Mouse (Mus musculus): ENCODE measurements at regions not wholly inside any gene's neighbourhood (a gene's known extent, or its start where the extent isn't known, plus 50 kb on each side); places are given as distances from the start of the nearest gene placed in this dataset.

DNA sequence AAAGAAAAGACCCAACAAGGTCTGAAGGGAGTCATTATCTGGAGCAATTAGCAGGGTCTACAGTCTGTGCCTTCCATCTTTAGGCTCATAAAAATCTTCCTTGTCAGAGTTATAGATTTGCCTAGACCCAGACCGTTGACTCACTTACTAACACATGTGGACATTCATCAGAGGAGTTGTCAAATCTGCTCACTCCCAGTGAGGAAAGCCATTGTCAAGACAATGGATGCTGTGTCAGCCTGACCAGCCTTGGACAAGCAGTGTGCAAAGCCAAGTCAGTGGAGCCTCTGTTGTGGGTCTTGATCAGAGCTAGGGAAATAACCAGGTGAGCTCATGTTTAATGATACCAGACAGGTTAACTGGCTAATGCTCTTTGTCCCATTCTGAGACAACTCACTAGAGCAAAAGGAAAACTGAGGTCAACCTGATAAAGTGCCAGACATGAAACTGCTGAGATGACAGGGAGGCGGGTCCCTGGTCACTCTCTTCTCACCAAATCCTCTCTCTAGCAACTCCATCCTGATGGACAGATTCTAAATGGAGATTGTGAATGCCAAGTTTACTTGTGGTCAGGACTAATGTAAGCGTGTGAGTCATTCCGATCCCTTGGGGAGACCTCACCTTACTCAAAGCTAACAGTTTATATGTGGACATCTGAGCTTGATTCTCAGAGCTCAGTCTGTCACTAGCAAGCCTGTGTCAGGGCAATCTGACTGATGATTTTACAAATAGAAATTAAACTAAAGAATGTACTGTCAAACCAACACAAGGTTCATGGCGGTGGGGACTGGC lies 320.6 kb upstream of the Gm26657 start:
- H3K9me3 ChIP-seq = no peaks in the 10 kb centered on the region
- no peak overlapping the region for H3K9ac ChIP-seq
- WGBS = 90% methylated on average over 5 of the region's 5 CpGs
- no peaks in the 10 kb centered on the region for H3K4me1 ChIP-seq
- H3K4me3 ChIP-seq = no peak overlapping the region
- ATAC-seq (ENCODE audit: low FRiP score, low read depth) = no peak
- no peaks in the 10 kb centered on the region for H3K36me3 ChIP-seq
- no peak overlapping the region for H3K4me2 ChIP-seq (replicated peaks)
- H3K27ac ChIP-seq = no peak overlapping the region
- H3K27me3 ChIP-seq = no peaks in the 10 kb centered on the region

GRCm38 (mm10) chr4:56411024-56411636 lies 328.7 kb upstream of the Gm26657 start:
- H3K4me3 ChIP-seq = no peak overlapping the region
- ATAC-seq (ENCODE audit: low FRiP score, low read depth) = no peak
- H3K9me3 ChIP-seq = no peaks in the 10 kb centered on the region
- H3K27ac ChIP-seq = no peak overlapping the region
- no peaks in the 10 kb centered on the region for H3K27me3 ChIP-seq
- no peaks in the 10 kb centered on the region for H3K36me3 ChIP-seq
- H3K4me2 ChIP-seq (replicated peaks) = no peak overlapping the region
- 9% methylated on average over 1 of the region's 1 CpGs for WGBS
- H3K9ac ChIP-seq = no peak overlapping the region
- H3K4me1 ChIP-seq = no peaks in the 10 kb centered on the region

- H3K36me3 ChIP-seq = no peaks in the 10 kb centered on the region
- ATAC-seq (ENCODE audit: low FRiP score, low read depth) = no peak
- H3K9me3 ChIP-seq = no peaks in the 10 kb centered on the region
- no peaks in the 10 kb centered on the region for H3K27me3 ChIP-seq
- H3K4me2 ChIP-seq (replicated peaks) = no peak overlapping the region
- H3K4me1 ChIP-seq = no peaks in the 10 kb centered on the region
- no peak overlapping the region for H3K4me3 ChIP-seq
- no peak overlapping the region for H3K27ac ChIP-seq
- H3K9ac ChIP-seq = no peak overlapping the region
Measured at GRCm38 (mm10) chr4:56393793-56394192, 346.1 kb upstream of the Gm26657 start.

DNA sequence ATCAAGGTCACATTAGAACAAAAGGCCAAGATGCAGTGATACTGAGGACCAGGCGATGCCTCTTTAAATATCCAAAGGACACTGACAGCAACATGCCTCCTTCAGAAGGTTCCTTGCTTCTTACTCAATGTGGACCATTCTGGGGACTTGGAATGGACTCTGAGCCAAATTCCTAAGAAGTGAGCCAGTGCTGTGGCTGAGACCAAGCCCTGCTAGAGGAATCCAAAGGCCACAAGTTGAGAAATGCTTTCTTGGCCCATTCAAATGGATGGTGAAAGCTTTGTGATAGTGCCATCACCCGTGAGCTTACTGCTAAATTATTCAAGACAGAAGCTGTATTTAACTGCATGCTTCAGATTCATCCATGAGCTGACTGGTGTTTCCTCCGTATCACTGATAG lies 352.8 kb upstream of the Gm26657 start:
- H3K27ac ChIP-seq = no peak overlapping the region
- no peak overlapping the region for H3K4me2 ChIP-seq (replicated peaks)
- no peaks in the 10 kb centered on the region for H3K4me1 ChIP-seq
- H3K9ac ChIP-seq = no peak overlapping the region
- H3K36me3 ChIP-seq = no peaks in the 10 kb centered on the region
- no peaks in the 10 kb centered on the region for H3K27me3 ChIP-seq
- 74% methylated on average over 3 of the region's 3 CpGs for WGBS
- H3K4me3 ChIP-seq = no peak overlapping the region
- no peaks in the 10 kb centered on the region for H3K9me3 ChIP-seq
- no peak for ATAC-seq (ENCODE audit: low FRiP score, low read depth)

- Histone ChIP-seq H3K4me3 (no peak overlapping the region), H3K9me3 (no peaks in the 10 kb centered on the region), H3K4me2 (replicated peaks) (no peak overlapping the region), H3K4me1 (no peaks in the 10 kb centered on the region), H3K36me3 (no peaks in the 10 kb centered on the region), H3K27ac (no peak overlapping the region), H3K27me3 (no peaks in the 10 kb centered on the region), H3K9ac (no peak overlapping the region)
- WGBS = 60% methylated on average over 5 of the region's 5 CpGs
- no peak for ATAC-seq (ENCODE audit: low FRiP score, low read depth)
Measured at GRCm38 (mm10) chr4:56375745-56376144, 364.1 kb upstream of the Gm26657 start.

- Histone ChIP-seq H3K27ac (no peak overlapping the region), H3K36me3 (no peaks in the 10 kb centered on the region), H3K27me3 (no peaks in the 10 kb centered on the region), H3K4me2 (replicated peaks) (no peak overlapping the region), H3K4me3 (no peak overlapping the region), H3K4me1 (no peaks in the 10 kb centered on the region), H3K9ac (no peak overlapping the region), H3K9me3 (no peaks in the 10 kb centered on the region)
- 77% methylated on average over 3 of the region's 3 CpGs for WGBS
- ATAC-seq (ENCODE audit: low FRiP score, low read depth) = no peak
Measured at GRCm38 (mm10) chr4:56374466-56374865, 365.4 kb upstream of the Gm26657 start.

DNA sequence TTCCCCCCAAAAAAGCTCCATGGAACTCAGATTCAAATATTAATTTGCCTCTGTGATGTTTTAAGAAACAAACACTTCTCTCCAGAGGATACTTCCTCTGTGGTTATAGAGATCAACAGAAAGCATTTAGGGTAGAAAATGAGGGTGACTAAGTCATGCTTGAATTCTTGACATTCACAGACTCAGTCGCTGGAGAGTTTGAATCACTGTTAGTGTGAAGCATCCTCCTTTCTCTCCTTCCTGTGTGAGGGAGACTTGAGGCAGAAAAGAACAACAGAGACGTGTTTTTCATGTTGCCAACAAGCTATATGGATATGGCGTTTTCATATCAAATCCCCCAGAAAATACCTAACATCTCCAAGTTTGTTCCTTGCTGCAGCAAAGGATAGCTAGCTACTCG lies 366.1 kb upstream of the Gm26657 start:
- H3K9ac ChIP-seq = no peak overlapping the region
- H3K4me1 ChIP-seq = no peaks in the 10 kb centered on the region
- no peaks in the 10 kb centered on the region for H3K9me3 ChIP-seq
- no peaks in the 10 kb centered on the region for H3K36me3 ChIP-seq
- no peak for ATAC-seq (ENCODE audit: low FRiP score, low read depth)
- H3K4me2 ChIP-seq (replicated peaks) = no peak overlapping the region
- WGBS = 68% methylated on average over 4 of the region's 4 CpGs
- no peaks in the 10 kb centered on the region for H3K27me3 ChIP-seq
- no peak overlapping the region for H3K27ac ChIP-seq
- no peak overlapping the region for H3K4me3 ChIP-seq

DNA sequence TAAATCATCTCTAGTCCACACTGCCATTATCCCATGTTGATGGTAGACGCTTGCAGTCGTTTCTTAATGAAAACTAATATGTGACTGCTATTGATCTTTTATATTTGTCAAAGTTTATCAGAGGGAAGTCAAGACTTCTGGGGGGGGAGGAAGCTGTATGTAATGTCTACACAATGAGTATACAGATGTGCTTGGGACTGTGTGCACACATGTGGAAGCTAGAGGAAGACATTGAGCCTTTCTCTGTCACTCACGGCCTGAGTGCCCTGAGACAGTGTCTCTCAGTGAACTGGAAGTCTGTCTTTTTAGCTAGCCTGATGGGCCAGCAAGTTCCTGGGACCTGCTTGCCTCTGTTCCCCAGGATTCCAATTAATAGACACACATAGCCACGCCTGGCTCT lies 366.7 kb upstream of the Gm26657 start:
- Histone ChIP-seq H3K4me2 (replicated peaks) (no peak overlapping the region), H3K9me3 (no peaks in the 10 kb centered on the region), H3K4me3 (no peak overlapping the region), H3K27ac (no peak overlapping the region), H3K9ac (no peak overlapping the region), H3K27me3 (no peaks in the 10 kb centered on the region), H3K36me3 (no peaks in the 10 kb centered on the region), H3K4me1 (no peaks in the 10 kb centered on the region)
- ATAC-seq (ENCODE audit: low FRiP score, low read depth) = no peak
- 60% methylated on average over 4 of the region's 4 CpGs for WGBS

- no peak overlapping the region for H3K27ac ChIP-seq
- H3K4me1 ChIP-seq = no peaks in the 10 kb centered on the region
- no peak overlapping the region for H3K4me2 ChIP-seq (replicated peaks)
- H3K9me3 ChIP-seq = no peaks in the 10 kb centered on the region
- no peaks in the 10 kb centered on the region for H3K27me3 ChIP-seq
- 55% methylated on average over 7 of the region's 7 CpGs for WGBS
- H3K4me3 ChIP-seq = no peak overlapping the region
- ATAC-seq (ENCODE audit: low FRiP score, low read depth) = no peak
- H3K9ac ChIP-seq = no peak overlapping the region
- no peaks in the 10 kb centered on the region for H3K36me3 ChIP-seq
Measured at GRCm38 (mm10) chr4:56372711-56373110, 367.2 kb upstream of the Gm26657 start.

DNA sequence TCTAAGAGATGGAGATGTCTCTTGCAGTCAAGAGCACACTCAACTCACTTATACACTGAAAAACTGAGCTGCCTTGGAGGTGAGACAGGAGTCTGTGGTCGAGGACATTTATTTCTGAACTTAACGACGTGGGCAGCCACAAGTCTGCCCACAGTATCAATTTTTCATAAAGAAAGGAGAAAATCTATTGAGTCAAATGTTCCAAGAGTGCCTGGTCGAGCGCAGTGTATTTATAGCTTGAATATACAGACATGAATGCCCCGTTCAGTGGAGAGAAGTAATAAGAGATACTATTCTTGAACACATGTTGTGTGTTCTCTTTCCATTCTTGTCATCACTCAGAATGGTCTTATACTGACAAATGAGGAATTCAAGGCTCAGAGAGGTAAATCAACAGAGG lies 375.3 kb upstream of the Gm26657 start:
- Histone ChIP-seq H3K27ac (no peak overlapping the region), H3K9me3 (no peaks in the 10 kb centered on the region), H3K36me3 (no peaks in the 10 kb centered on the region), H3K4me2 (replicated peaks) (no peak overlapping the region), H3K27me3 (no peaks in the 10 kb centered on the region), H3K9ac (no peak overlapping the region), H3K4me3 (no peak overlapping the region), H3K4me1 (peaks cover 6% of the 10 kb centered on the region; the same call in 1 of the 2 replicates)
- WGBS = 72% methylated on average over 6 of the region's 6 CpGs
- no peak for ATAC-seq (ENCODE audit: low FRiP score, low read depth)

GRCm38 (mm10) chr4:56362121-56362520 lies 377.7 kb upstream of the Gm26657 start:
- no peak overlapping the region for H3K9ac ChIP-seq
- ATAC-seq (ENCODE audit: low FRiP score, low read depth) = no peak

DNA sequence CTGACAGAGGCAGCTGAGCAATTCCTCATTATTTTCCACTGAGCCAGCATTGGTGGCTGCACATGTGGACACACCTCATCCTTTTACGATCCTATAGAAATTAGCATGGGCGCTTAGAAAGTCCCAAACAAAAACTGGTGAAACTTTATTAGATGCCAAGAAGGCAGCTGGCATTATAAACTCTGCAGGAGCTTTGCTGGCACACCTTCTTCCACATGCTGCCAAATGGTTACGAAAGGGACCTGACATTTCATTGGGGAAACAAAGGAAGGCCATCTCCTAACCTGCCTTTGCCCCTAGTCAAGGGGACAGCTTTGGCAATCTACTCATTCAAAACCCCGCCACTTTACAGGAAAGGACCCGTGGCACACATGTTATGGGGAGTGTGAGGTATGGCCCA lies 390.7 kb upstream of the Gm26657 start:
- no peak for ATAC-seq (ENCODE audit: low FRiP score, low read depth)
- WGBS = 51% methylated on average over 5 of the region's 5 CpGs
- peaks cover 6% of the 10 kb centered on the region for H3K4me1 ChIP-seq

More at GRCm38 (mm10) chr4:56362121-56362520, 377.7 kb upstream of the Gm26657 start:
- no peaks in the 10 kb centered on the region for H3K9me3 ChIP-seq
- H3K4me2 ChIP-seq (replicated peaks) = no peak overlapping the region
- WGBS = 46% methylated on average over 6 of the region's 6 CpGs
- no peak overlapping the region for H3K27ac ChIP-seq
- H3K4me3 ChIP-seq = no peak overlapping the region
- no peaks in the 10 kb centered on the region for H3K36me3 ChIP-seq
- H3K27me3 ChIP-seq = no peaks in the 10 kb centered on the region
- H3K4me1 ChIP-seq = peaks cover 6% of the 10 kb centered on the region; the same call in 1 of the 2 replicates

DNA sequence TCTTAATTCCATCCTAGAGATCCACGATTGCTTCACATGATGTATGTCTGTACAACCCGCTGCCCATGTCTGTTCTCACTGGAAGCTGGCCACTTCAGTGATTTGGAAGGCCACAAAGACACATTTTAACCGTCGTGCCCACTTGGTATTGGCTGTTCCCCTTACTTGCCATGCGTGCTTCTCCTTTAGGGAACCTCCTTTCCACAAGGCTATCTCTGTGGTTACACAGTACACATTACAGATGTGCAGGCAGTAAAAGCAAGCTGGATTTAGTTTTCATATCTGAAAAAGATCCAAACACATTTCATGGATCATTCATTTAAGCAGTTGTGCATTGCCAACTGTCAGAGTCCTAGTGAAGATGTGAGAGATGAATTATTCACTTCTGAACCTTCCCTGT lies 414.7 kb upstream of the Gm26657 start:
- WGBS = 86% methylated on average over 5 of the region's 5 CpGs
- no peak overlapping the region for H3K9ac ChIP-seq
- no peak overlapping the region for H3K27ac ChIP-seq
- H3K27me3 ChIP-seq = no peaks in the 10 kb centered on the region
- H3K4me3 ChIP-seq = no peak overlapping the region
- no peaks in the 10 kb centered on the region for H3K4me1 ChIP-seq
- H3K36me3 ChIP-seq = no peaks in the 10 kb centered on the region
- H3K9me3 ChIP-seq = no peaks in the 10 kb centered on the region
- H3K4me2 ChIP-seq (replicated peaks) = no peak overlapping the region
- no peak for ATAC-seq (ENCODE audit: low FRiP score, low read depth)

More for the DNA sequence above, 390.7 kb upstream of the Gm26657 start:
- Histone ChIP-seq H3K9ac (no peak overlapping the region), H3K4me3 (no peak overlapping the region), H3K36me3 (no peaks in the 10 kb centered on the region), H3K27me3 (no peaks in the 10 kb centered on the region), H3K27ac (no peak overlapping the region; the same call in 1 of the 2 replicates), H3K9me3 (no peaks in the 10 kb centered on the region), H3K4me2 (replicated peaks) (no peak overlapping the region)

Data from limb, embryonic 13.5 days (tissue).